Comparison of ENCODE assay signal across 26 mouse cellular contexts in genomic region chr5:105661894-105662293, GRCm38 (mm10). TPM values are rescaled to one million over a fixed set of nuclear protein-coding genes. Genes with fewer than 3 reads are reported as not detected.
DNase-seq lines count a peak whose midpoint lies in the region; ATAC-seq and TF ChIP-seq lines count a peak whose summit lies in the region.
"Had no signal": no experiment of that assay in that cellular context is flagged by ENCODE, and none has a peak within 500 bp of the region (broad histone marks: within the 10 kb centered on the region; RNA-seq: fewer than 3 reads in every experiment).

No protein-coding gene starts in this region.

- TF ChIP-seq CTCF in spleen, adult 2 months (IDR thresholded peaks at IDR 0.05; ENCODE audit: extremely low read depth, insufficient read depth, insufficient read length, insufficient replicate concordance): no peak

- TF ChIP-seq POLR2A in spleen, adult 2 months (IDR thresholded peaks at IDR 0.05; ENCODE audit: low read depth, low read length): no peak

- no peak for ATAC-seq in inflammation-experienced regulatory T-cells, adult 6 months
- ATAC-seq in neural tube, embryonic 15.5 days (ENCODE audit: low FRiP score): no peak
- ATAC-seq: CD4-positive, CD25-positive, alpha-beta regulatory T cell, adult 4 months; forebrain, embryonic 13.5 days; hindbrain, postnatal 0 days; intestine, postnatal 0 days; Patski had no signal

- H3K9ac ChIP-seq in neural tube, embryonic 15.5 days (replicated peaks): no peak overlapping the region
- H3K9ac ChIP-seq: embryonic facial prominence, embryonic 13.5 days; forebrain, embryonic 13.5 days; limb, embryonic 13.5 days; midbrain, embryonic 12.5 days had no signal

- H3K4me1 ChIP-seq in spleen, adult 2 months (ENCODE audit: control insufficient read depth, insufficient read depth, insufficient read length): no peaks in the 10 kb centered on the region; the same call in 1 of the 2 replicates
- no peaks in the 10 kb centered on the region for H3K4me1 ChIP-seq in neural tube, embryonic 15.5 days
- H3K4me1 ChIP-seq: forebrain, embryonic 13.5 days; hindbrain, embryonic 10.5 days; limb, embryonic 13.5 days; midbrain, embryonic 12.5 days had no signal

- H3K4me3 ChIP-seq in spleen, adult 2 months (ENCODE audit: extremely low read depth, insufficient read depth, insufficient read length): no peak overlapping the region
- H3K4me3 ChIP-seq in macrophage (ENCODE audit: inconsistent target): no peak overlapping the region
- no peak overlapping the region for H3K4me3 ChIP-seq in neural tube, embryonic 15.5 days (replicated peaks)
- H3K4me3 ChIP-seq: embryonic facial prominence, embryonic 13.5 days; erythroblast, embryonic 14.5 days; forebrain, embryonic 13.5 days; hindbrain, embryonic 10.5 days; limb, embryonic 13.5 days; midbrain, embryonic 12.5 days had no signal

- H3K27ac ChIP-seq in spleen, adult 2 months (ENCODE audit: insufficient read depth, low read length): peak overlapping the region; percentile 64
- H3K27ac ChIP-seq in macrophage: peak overlapping the region; percentile 39
- no peak overlapping the region for H3K27ac ChIP-seq in neural tube, embryonic 15.5 days (replicated peaks)
- H3K27ac ChIP-seq: embryonic facial prominence, embryonic 13.5 days; forebrain, embryonic 13.5 days; hindbrain, embryonic 10.5 days; hindbrain, postnatal 0 days; limb, embryonic 13.5 days; midbrain, embryonic 12.5 days had no signal

- DNase-seq in layer of hippocampus, adult 9-11 months: peak; percentile 36
- DNase-seq in layer of hippocampus, postnatal 14 days (ENCODE audit: low spot score in 2 of 2): no peak
- DNase-seq in spleen, adult 2 months (ENCODE audit: low read depth in 1 of 2, low spot score in 2 of 2): peak; percentile 56 to 63
- DNase-seq in spleen, postnatal 10 days (ENCODE audit: low spot score in 2 of 2): no peak
- DNase-seq in splenic B cell, adult 2 months (ENCODE audit: low read depth, low spot score): peak; percentile 87
- DNase-seq: cerebellum, adult 2 months; cerebellum, postnatal 25 days; embryo, embryonic 11 days; heart, adult 11 months; kidney, postnatal 25 days; retina, postnatal 1 day; thymus, postnatal 14 days had no signal

- H3K36me3 ChIP-seq in spleen, adult 2 months (ENCODE audit: control insufficient read depth, insufficient read depth, low read length): no peaks in the 10 kb centered on the region
- H3K36me3 ChIP-seq in macrophage (ENCODE audit: inconsistent target): no peaks in the 10 kb centered on the region
- no peaks in the 10 kb centered on the region for H3K36me3 ChIP-seq in splenic B cell, adult 2 months (ENCODE audit: control insufficient read depth, insufficient read depth, low read length, poor library complexity, severe bottlenecking)
- no peaks in the 10 kb centered on the region for H3K36me3 ChIP-seq in neural tube, embryonic 15.5 days
- H3K36me3 ChIP-seq: embryonic facial prominence, embryonic 13.5 days; hindbrain, embryonic 10.5 days; limb, embryonic 13.5 days; midbrain, embryonic 12.5 days had no signal

- H3K9me3 ChIP-seq in neural tube, embryonic 15.5 days (replicated peaks): no peaks in the 10 kb centered on the region
- H3K9me3 ChIP-seq: embryonic facial prominence, embryonic 13.5 days; forebrain, embryonic 13.5 days; hindbrain, embryonic 10.5 days; limb, embryonic 13.5 days; midbrain, embryonic 12.5 days had no signal

- H3K27me3 ChIP-seq in spleen, adult 2 months (ENCODE audit: control insufficient read depth, insufficient read depth, low read length): no peaks in the 10 kb centered on the region
- H3K27me3 ChIP-seq in splenic B cell, adult 2 months (ENCODE audit: control insufficient read depth, insufficient read depth, low read length, poor library complexity, severe bottlenecking): no peaks in the 10 kb centered on the region
- no peaks in the 10 kb centered on the region for H3K27me3 ChIP-seq in neural tube, embryonic 15.5 days (replicated peaks)
- H3K27me3 ChIP-seq: embryonic facial prominence, embryonic 13.5 days; forebrain, embryonic 13.5 days; limb, embryonic 13.5 days; midbrain, embryonic 12.5 days; Patski had no signal

- no peaks in the 10 kb centered on the region for H3K79me2 ChIP-seq in macrophage (ENCODE audit: inconsistent target)

- H3K4me2 ChIP-seq in neural tube, embryonic 15.5 days: no peak overlapping the region
- H3K4me2 ChIP-seq: embryonic facial prominence, embryonic 13.5 days; forebrain, embryonic 13.5 days; heart, embryonic 11.5 days; limb, embryonic 13.5 days; midbrain, embryonic 12.5 days had no signal

- WGBS in spleen, adult 2 months: 29% methylated on average over 5 of the region's 5 CpGs
- 15% methylated on average over 5 of the region's 5 CpGs for WGBS in macrophage (ENCODE audit: missing documents)
- 92% methylated on average over 5 of the region's 5 CpGs for WGBS in neural tube, embryonic 15.5 days

RNA-seq across cellular contexts. Expression of gene Lrrc8d, which starts 37.9 kb away (rescaled TPM):
- 10 to 100 TPM; 53.8 to 58.3 TPM for total RNA-seq in layer of hippocampus, postnatal 14 days (2021)
- polyA plus RNA-seq in spleen, adult 2 months (2012; rRNA removed): 5.2 and 6.4 TPM in 2 replicates
- 100 to 1,000 TPM in 16 of 26 experiments, 10 to 100 TPM in 10; 73.6 to 483 (median 123) TPM for total RNA-seq in macrophage (2018; cell fraction: chromatin; rRNA removed)
- 100 to 1,000 TPM in 1 of 26 experiments, 10 to 100 TPM in 25; 46.8 to 160 (median 59.8) TPM for total RNA-seq in macrophage (2018; cell fraction: cytosol; rRNA removed)
- 100 to 1,000 TPM in 14 of 26 experiments, 10 to 100 TPM in 12; 64.4 to 286 (median 111) TPM for total RNA-seq in macrophage (2018; cell fraction: nucleus; rRNA removed)
- polyA plus RNA-seq in macrophage (2018): 38.8 to 50.7 TPM (median 45.1 TPM) in 3 replicates
- 10 to 100 TPM; 11.8 to 28.4 (median 26.5) TPM for polyA plus RNA-seq in inflammation-experienced regulatory T-cells, adult 6 months (2017; shearing (Covaris generic))
- 28.6 and 29.4 TPM in 2 replicates for polyA plus RNA-seq in neural tube, embryonic 15.5 days (2015; fragmentation: Nextera tagmentation; extraction: Ambion mirVana)

Comparison
In these comparisons a context has a peak if more than half of its experiments do, and no peak if none do; other contexts are left out.
1. DNase-seq: peak in layer of hippocampus, adult 9-11 months (single experiment), spleen, adult 2 months (2 of 2) and splenic B cell, adult 2 months (single experiment); none in layer of hippocampus, postnatal 14 days (0 of 2) and spleen, postnatal 10 days (0 of 2).